Mouse (Mus musculus) kidney, postnatal 14 days (tissue): ENCODE measurements around the gene Zfp335.
"Not testable (repeated sequence)": the region's sequence is repeated elsewhere in the genome, so short reads cannot be mapped to it uniquely, and the experiment has no call there.

Source experiments
- DNase-seq: peaks from one replicate; pipeline ENCODE4 v3.0.0; 2022; ENCODE audit warnings: mixed read lengths

The Zfp335 gene

DNA sequence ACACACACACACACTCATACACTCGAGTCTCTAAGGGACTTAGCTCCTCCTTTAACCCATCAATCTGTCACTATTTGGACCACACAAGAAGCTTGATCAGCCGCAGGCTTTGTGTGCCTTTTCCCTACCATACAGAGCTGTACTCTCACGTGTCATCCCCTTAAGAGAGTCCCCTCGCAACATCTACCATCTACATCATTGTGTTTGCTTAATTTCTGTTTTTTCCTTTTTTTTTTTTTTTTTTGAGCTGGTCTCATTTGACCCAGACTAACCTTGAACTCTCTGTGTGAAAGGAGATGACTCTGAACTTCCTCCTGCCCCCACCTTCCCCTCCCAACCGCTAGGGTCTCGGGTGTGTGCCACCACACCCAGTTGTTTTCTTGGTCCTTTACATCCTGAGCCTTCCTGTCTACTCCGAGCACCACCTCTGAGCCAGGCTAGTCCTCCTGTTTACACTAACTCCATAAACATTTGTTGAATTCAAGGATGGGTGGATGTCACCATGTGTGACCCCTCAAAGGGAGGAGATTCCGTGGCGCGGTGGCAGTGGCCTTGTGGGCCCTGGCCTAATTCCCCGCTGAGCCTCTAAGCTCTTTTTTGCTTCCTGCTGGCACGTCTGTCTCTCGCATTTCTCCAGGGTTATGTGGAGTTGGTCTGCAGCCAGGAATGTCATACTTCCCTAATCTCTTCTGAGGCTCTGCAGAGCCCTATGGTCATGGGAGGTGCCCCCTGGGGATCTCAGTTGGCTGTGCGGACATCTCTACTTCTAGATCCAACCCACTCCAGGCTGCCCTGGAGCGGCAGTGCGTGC lies 44.6 kb downstream of the Zfp335 start:
- peak; percentile 81 for DNase-seq

DNA sequence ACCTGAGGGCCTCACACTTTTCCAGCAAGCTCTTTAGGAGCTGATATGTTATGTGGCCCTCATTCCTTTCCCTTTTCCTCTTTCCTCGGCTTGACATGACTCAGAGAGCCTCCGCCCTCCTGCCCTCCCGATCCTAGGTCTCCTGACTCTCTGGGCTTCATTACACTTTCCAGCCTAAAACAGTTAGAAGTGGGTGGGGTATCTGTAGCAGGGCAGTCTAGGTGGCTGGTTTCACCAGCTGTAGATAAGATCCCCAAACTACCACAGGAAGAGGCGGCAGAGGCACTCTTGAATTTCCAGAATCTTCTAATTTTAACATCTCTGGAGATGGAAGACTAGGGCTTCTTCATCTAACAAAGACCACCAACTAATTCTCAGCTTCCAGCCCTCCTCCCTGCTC lies 47.0 kb downstream of the Zfp335 start:
- no peak for DNase-seq

DNA sequence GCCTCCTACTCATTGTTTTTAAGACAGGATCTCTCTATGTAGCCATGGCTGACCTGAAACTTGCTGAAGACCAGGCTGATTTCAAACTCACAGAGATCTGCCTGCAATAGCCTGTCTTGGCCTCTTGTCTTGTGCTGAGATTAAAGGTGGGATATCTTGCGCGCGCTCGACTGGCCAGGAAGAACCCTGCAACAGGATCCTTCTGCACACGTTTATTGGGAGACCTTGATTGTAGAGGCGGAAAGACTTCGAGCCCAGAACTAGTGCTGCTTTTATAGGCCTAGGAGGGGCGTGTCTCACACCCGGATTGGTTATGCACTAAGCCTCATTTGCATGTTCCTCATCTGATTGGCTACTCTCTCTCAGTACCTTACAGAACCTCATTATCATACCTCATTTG lies 48.1 kb downstream of the Zfp335 start:
- not testable (repeated sequence) for DNase-seq

DNA sequence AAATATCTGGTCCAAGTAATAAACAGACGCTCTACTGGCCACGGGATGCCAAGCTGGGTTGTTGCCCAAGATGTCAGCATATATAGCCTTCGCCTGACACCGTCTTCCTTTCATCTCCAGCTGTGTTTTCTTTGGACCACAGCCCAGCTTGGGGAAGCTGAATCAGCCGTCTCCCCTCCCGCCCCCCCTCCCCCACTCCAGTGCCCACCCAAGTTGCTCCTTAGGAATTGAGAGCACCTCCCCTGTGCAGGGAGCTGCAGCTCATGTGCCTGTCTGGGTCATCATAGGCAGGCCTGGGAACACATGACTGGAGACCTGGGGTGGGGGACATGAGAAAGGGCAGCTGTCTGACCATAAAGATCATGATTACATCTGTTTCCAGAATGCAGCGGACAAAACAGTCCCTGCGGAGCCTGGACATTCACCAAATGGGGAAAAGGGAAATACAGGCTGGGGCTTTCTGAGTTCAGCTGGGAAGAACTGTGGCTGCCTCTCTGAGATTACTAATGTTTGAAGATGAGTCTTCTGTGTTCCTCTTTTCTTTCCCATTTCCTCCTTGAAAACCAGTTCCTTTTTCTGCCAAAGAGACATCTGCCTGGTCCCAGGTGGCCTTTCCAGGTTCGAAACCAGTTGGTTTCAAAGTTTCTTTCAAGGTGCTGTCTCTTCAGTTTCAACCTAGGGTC lies 49.2 kb downstream of the Zfp335 start:
- DNase-seq, result peak; percentile 87

DNA sequence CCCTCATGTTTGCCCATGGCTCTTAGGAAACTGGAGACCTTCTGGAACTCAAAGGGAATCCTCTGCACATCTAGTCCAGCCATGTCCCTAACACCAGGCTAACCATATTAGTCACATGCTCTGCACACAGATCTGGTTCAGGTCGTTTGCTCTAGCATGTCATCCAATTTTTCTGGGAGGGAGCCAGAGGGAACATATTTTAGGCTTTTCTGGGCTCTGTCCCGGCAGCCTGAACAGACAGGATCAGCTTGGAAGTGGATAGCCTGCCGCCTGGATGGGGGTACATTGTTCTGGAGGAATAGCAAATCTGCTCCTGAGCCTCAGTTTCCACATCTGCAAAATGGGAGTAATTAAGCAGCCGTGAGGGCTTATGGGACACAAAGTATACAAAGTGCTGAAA lies 50.5 kb downstream of the Zfp335 start:
- no peak for DNase-seq

DNA sequence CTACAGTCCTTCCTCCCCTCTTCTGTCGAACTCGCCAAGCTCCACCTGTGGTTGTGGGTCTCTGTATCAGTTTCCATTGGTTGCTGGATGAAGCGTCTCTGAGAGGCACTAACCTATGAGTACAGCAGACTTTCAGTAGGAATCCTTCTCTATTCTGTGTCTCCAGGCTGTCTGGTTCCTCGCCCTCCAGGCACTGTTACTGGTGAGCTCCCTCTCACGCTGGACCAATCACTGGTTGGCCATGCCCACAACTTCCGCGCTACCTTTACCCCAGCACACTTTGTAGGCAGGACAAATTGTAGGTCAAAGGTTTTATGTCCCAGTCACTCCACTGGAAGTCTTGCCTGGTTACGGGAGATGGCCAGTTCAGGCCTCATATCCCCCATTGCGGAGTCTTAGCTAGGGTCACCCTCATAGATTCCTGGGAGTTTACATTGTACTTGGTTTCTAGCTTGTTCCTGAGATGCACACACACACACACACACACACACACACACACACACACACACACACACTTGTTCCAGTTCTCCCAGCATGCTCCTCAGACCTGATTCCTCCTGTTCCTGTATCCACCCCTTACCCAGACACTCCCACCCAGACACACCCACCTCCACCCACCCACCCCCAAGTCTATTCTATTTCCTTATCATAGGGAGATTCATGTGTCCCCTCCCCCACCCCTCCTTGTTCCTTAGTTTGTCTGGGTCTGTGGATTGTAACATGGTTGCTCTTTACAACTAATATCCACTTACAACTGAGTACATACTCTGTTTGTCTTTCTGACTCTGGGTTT lies 51.7 kb downstream of the Zfp335 start:
- peak; percentile 56 for DNase-seq

DNA sequence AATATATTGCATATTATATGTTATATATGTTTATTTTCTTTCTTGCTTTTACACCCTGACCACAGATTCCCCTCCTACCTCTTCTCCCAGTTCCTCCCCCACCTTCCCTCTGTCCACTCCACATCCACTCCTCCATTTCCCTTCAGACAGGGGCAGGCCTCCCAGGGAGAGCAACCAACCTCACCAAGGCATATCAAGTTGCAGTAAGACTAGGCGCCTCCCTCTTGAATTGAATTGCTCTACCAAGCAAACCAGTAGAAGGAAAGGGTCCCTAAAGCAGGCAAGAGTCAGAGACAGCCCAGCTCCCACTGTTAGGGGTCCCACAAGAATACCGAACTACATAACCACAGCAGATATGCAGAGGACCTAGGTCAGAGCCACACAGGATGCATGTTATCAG lies 52.4 kb downstream of the Zfp335 start:
- DNase-seq, result no peak

DNA sequence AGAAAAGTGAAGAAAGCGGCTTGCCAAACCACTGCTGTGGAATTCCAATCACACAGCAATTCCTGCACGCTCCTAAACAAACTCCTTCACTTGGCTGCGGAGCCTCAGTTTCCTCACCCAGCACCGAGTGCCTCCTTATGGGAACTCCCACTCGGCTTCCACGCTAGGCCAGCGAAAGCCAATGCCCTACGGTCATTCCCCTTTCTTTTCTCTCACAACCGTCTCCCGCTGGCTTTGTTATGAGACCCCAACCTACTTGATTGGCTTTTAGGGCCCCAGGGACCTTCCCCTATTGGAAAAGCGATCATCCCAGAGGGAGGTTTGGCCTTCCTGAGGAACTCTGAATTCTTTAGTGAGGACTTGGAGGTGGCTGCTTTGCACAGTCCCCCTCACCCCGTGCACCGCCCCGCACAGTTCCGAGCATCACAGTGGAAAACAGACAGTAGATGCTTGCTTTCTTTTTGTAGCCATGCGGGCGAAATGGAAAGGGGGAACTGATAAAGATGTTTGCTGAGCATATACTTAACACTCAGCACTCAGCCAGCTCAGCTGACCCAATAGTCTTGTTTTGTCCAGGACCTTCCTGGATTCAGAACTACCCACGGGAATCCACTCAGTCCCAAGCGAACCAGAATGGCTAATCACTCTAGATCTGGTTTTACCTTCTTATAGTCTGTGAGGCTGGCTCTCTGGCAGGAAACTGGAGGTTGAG lies 53.6 kb downstream of the Zfp335 start:
- DNase-seq, result no peak

DNA sequence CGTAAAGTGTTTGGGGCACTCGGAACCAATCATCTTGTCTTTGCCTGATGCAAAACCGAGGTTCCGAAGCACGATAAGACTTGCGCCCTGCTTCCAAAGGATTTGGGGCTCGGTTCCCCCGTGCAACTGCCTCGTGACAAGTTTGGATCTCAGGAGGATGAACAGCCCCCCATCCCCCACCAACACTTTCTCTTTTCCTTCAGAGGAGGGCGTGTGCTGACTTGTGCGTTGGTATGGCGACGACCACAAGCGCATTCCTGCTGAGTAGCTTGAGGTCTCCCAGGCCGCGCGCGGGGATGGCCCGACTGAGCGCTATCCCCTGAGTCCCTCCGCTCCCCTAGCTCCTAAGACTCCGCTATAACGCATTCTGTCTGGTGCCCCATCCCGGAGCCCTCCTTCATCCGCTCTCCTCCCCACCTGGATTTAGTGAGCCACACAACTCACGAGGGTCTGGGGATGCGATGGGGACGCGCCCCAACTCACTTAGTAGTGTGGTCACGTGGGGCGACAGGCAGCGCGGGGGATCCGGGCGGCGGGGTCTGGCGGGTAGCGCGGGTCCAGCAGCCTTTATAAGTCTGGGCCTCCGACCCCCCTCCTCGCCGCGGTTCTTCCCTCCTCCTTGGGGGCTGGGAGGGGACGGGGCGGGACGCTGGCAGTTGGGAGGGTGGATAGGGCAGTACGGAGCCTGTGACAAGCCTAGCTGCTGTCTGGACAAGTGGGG lies 54.3 kb downstream of the Zfp335 start, which contains the start of gene Pltp:
Gene Pltp (minus strand): TSS at position 611 of the 721 bp plus-strand sequence.
- DNase-seq, result peak; percentile 69

DNA sequence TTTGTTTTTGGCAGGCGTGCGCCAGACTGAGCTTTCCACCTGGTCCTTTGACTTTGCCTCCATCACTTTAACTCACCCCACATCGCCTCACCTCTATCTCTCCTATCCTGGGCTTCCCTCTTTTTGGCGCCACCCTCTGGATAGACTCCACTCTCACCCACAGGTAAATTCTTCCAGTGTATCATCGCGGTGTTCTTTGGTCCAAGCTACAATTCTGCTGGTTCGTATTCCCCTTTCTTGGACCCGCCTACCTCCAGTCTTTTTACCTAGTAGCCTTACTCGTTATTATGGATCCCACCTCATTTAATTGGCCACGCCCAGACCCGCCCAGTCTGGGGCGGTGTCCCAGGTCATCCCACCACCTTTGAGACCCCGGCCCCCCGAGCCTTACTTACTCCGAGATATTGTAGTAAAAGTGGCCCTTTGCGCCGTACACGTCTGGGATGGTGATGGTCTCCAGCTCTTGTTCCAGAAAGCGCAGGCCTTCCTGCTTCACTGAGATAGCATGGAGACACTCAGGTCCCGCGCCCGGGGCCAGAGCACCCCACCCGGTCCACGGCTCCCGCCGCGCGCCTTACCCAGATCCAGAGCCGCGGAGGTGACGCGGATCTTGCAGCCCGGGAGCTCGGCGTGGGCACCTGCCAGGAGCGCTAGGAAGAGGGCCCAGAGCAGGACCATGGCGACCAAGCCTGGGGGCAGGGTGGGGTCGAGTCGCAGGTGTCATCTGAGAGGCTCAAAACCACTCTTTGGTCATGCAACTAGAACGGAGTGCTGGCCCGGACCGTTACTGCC lies 55.1 kb downstream of the Zfp335 start:
- no peak for DNase-seq

DNA sequence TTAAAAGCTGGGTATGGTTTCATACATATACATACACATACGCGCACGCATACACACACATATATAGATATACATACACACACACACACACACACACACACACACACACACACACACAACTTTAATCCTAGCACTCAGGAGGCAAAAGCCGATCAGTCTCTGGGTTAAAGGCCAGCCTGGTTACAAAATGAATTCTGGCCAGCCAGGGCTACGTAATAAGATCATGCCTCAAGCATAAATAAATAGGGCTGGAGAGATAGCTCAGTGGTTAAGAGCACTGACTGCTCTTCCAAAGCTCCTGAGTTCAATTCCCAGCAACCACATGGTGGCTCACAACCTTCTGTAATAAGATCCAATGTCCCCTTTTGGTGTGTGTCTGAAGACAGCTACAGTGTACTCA lies 56.0 kb downstream of the Zfp335 start:
- DNase-seq, result not testable (repeated sequence)

DNA sequence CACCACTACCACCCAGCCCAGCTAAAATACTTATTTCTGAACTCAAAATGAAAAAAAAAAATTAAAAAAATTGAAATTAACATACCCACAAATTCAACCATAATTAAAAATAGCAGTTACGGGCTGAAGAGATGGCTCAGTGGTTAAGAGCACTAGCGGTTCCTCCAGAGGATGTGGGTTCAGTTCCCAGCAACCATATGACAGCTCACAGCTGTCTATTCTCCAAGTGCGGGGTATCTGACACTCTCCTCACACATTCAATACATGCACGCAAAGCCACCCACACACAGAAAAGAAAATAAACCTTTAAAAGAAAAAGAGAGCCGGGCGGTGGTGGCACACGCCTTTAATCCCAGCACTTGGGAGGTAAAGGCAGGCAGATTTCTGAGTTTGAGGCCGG lies 61.5 kb downstream of the Zfp335 start:
- DNase-seq, result no peak

DNA sequence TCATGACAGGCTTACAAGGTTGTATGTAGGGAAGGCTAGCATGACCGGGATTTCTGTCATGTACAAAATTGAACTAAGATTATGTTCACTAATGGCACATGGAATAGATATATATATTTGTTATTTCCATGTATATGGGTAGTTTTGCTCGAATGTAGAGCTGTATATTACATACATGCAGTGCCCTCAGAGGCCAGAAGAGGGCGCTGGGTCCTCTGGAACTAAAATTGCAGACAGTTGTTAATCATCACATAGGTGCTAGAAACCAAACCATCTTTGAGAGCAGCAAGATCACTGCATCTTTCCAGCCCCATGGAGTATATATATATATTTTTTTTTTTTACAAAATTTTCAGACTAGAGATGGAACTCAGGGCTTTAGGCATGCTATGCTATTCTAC lies 65.8 kb downstream of the Zfp335 start:
- DNase-seq, result no peak
